Mouse (Mus musculus) lung, postnatal 14 days (tissue): Measurements from ENCODE around the gene Ppme1.

Experiments
- DNase-seq: peaks from one replicate; pipeline ENCODE4 v3.0.0; 2021

The Ppme1 gene

DNA sequence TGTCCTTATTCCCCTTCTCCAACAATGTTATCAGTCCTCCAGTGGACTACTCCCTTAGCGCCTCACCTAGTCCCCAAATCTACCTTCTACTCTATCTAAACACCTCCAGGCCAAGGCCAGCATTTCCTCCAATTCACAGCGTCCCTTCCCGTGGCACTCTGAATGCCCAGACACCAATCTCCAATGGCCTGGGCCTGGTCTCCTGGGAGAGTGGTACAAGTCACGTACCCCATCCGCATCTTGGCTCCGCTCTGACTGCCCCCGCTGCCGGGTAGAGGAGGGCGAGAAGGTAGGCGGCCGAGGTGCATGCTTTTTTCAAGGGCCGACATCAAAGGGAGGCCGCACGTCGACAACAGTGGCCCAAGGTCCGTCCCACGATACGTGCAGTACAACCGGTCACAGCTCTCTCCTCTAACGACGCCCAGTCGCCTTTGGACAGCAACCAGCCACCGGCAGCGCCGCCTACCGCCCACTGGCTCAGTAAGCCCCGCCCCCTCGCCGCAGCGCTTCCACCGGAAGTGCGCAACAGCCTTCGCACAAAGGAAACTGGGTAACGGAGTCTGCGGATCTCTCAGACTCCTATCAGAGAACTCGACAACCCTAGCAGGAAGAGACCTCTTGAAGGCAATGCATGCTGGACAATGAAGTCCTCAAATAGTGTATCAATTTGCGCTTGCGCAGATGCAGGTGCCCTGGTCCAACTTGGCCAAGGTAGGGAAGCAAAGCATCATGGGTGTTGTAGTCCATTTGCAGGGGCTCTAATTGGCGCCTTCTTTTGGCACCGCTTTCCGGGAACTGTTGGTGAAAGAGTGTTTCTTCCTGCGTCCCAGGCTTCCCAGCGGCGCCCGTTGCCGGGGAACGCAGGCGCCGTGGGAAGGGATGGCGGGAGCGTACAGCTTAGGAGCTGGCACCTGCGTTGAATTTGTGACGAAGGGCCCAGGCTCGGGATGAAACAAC lies at the start of gene Ppme1, which contains the start of gene C2cd3:
TSS of gene Ppme1 (minus strand) at position 813 of the 957 bp plus-strand sequence.
TSS of gene C2cd3 (plus strand) at position 739 of the 957 bp plus-strand sequence.
- peak; percentile 99 for DNase-seq

DNA sequence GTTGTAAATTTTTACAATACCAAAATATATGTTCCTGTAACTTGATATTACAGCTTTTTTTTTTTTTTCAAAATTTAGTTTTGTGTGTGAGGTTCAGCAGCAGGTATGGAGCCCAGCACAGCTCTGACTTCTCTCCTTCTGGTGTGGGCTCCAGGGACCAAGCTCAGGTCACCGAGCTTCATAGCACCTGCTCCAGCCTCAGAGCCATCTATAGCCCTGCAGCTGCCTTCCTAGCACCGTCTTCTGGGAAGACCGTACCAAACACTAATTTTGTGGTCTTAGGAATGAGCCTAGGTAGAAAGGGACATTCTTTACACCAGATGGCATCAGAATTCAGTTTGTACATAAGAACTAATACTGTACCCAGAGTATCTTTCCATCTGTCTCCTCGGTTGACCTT lies 36.6 kb upstream of the Ppme1 start:
- no peak for DNase-seq

GRCm38 (mm10) chr7:100407677-100408076 lies 35.6 kb upstream of the Ppme1 start:
- DNase-seq, result no peak

- DNase-seq, result no peak
Observed at GRCm38 (mm10) chr7:100402715-100403114, 30.6 kb upstream of the Ppme1 start.

DNA sequence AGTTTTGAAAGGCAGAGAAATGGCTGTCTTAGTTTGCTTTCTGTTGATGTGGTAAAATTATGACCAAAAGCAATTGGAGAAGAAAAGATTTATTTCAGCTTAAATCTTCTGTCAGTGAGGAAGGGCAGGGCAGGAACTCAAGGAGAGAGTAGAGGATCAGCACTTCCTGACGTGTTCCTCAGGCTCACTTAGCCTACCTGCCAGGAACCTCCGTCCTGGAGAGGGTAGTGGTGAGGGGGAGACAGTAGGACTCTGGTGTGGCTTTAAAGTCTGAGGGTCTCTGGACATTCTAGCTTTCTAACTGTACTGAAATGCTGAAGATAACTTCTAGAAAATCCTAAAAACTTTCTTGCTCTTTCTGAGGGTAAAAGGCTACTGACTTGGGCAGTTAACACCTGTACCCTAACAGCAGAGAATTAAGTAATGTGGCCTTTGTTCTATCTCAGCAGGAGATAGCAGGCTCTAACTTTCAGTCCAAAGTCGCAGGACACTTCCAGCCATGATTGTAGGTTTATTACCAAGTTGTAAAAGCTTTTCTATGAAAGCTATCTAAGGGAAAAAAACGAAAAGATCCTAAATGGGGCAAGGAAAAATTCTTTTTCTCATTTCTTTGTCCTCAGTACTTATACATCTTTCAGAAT lies 28.9 kb upstream of the Ppme1 start:
- DNase-seq, result no peak

DNA sequence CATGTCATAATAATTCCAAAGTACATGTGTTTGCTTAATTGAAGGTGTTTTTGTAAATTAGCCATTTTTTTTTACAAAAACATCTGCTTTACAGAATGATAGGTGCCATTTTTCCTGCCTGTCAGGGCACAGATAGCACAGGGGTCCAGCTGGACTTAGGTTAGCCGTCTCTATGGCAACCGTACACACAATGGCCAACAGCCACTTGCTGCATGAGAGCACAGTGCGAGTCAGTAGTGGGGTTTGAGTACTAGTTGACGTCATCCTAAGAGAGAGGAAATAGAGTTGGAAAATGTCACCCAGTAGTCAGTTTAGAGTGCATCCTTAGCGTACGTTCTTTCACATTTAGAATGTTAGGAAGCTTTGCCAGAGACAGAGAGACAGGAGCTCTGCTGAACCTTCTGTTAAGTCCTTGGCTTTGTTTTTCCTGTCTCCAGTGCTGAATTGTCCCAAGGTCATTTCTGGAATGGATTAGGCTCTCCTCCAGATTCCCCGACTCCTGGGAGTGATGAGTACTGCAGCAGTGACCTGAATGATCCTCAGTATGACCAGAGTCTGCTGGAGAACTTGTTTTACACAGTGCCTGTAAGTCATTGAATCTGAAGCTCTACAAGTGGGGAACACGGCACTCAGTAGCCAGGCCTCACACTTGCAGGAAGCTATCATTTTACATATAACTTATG lies 27.3 kb upstream of the Ppme1 start:
- DNase-seq, result no peak

DNA sequence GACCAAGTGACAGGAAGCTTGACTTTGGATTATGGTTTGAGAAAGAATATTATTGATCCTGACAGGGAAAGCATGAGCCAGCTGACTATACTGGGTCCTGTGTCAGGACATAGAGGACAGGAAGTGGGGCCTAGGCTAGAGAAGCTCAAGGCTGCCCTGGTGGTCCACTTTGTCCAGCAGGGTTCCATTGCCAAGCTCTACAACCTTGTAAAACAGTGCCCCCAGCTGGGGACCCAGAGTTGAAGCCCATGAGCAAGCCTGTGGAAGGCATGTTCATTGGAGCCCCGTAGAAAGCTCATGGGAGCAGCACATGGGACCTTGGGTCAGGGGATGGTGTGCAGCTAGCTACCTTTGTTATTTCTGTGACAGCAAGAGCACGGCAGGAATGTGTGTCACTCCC lies 20.2 kb upstream of the Ppme1 start:
- DNase-seq, result peak; percentile 24

DNA sequence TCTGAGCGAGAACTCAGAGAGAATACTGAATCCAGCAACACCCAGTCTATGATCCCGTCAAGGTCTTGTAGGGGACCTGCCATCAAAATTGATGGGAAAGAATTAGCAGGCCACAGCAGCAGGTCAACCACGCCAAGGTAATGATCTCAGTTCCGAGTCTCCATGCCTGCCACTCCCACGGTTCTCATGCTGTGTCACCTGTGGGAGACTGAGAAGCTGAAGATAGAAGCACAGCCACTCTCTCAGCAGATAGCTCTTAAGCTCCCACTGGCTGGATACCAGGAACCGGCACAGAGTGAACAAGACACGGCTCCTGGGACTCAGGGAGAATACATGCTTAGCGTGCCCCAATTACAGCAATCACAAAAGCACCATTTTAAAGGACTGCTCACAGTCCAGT lies 18.1 kb upstream of the Ppme1 start:
- DNase-seq, result no peak

- no peak for DNase-seq
Observed at GRCm38 (mm10) chr7:100388174-100388573, 16.1 kb upstream of the Ppme1 start.

- DNase-seq, result no peak
Observed at GRCm38 (mm10) chr7:100383207-100383606, 11.1 kb upstream of the Ppme1 start.

DNA sequence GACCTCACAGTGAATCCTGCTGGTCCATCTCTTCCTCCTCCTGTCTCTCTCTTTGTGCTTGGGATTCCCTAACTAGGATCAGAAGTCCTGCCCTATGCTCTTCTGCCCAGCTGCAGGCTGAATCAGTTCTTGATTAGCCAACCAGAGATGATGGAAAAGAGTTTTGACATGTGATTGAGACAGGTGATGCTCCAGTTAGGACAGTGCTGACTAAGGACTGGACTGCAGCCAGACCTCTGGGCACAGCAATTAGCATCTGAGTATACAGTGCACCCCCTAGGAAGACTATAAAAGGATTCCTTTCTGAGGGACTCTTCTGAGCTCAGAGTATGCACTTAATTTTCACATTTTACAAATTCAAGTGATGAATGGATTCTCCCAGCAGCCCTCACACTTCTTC lies 9.1 kb upstream of the Ppme1 start:
- no peak for DNase-seq

DNA sequence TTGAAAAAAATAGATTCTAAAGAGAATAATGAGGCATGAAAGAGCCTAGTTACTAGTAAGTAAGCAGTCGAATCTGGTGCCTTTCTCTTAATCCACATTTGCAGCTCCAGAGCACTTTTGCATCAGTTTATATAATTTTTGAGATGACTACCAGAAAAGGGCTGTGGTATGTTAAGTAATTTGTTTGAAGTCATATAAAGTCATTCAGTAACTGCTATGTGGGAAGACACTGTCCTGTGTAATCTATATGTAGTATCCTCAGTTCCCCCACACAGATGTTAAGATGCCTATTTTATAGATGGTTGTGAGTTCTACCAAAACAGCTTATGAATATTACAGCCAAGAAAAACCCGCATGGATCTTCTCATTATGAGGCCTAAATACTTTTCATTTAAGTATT lies 6.2 kb upstream of the Ppme1 start:
- DNase-seq, result no peak

GRCm38 (mm10) chr7:100372452-100372980 lies 409 bp upstream of the Ppme1 start:
- no peak for DNase-seq

GRCm38 (mm10) chr7:100364888-100365287 lies 7.2 kb downstream of the Ppme1 start:
- no peak for DNase-seq

GRCm38 (mm10) chr7:100363162-100363561 lies 8.9 kb downstream of the Ppme1 start:
- no peak for DNase-seq

- DNase-seq, result no peak
Observed at GRCm38 (mm10) chr7:100357856-100358255, 14.3 kb downstream of the Ppme1 start.

DNA sequence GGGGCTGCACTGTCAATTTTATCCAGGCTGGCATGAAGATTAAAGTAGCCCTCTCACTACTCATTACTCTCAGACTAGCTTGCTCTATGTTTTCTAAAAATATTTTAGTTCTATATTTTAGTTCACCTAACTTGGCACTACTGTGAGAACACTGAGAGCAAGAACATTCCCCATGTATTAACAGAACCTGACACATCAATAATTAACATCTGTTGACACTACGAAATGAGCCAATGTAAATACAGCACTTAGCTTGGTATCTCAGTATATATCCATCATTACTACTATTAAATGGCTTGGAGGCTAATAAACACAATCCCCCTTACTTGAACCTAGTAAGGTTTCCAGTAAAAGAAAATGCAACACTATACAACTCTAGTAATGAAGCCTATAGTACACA lies 15.3 kb downstream of the Ppme1 start:
- no peak for DNase-seq

DNA sequence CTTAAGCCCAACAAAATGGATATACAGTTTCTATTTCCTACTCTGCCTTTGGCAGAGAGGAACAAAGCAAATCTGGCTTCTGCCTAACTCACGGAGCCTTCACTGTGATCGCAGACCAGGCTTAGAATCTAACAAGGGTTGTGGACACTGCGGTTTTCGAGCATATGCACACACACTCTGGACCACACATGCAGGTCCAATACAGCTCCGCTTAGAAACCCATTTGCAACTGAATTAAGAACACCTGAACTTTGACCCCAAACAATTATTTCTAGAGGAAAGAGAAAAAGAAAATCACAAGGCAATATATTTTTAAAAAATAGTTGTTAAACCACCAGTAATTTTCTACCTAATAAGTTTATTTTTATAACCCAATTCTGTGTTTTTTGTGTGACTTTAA lies 15.8 kb downstream of the Ppme1 start:
- no peak for DNase-seq

GRCm38 (mm10) chr7:100354984-100355383 lies 17.1 kb downstream of the Ppme1 start:
- no peak for DNase-seq

DNA sequence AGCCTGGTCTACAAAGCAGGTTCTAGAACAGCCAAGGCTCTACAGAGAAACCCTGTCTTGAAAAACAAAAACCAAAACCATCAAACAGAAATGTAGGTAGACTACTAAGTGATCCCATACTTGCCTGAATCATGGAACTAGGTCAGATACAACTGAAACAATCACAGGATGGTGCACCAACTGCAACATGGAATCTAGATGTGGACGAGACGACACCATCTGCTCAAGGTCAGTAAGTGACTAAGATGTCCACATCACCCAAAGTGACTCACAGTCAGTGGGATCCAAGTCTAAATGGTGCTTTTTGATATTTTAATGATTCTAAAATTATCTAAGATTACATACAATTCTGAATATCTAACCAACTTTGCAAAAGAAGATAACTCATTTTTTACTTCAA lies 36.2 kb downstream of the Ppme1 start:
- DNase-seq, result no peak

- DNase-seq, result no peak
Observed at GRCm38 (mm10) chr7:100331269-100331668, 40.8 kb downstream of the Ppme1 start.

- no peak for DNase-seq
Observed at GRCm38 (mm10) chr7:100328636-100329035, 43.5 kb downstream of the Ppme1 start.

- peak; percentile 55 for DNase-seq
Observed at GRCm38 (mm10) chr7:100327514-100327913, 44.6 kb downstream of the Ppme1 start.
